Mouse (Mus musculus) embryonic facial prominence, embryonic 11.5 days (tissue): ENCODE measurements around the gene Lctl. TPM values are rescaled to one million over a fixed set of nuclear protein-coding genes. Genes with fewer than 3 reads are reported as not detected.

Source experiments
- ATAC-seq: fragments of 200-750 bp; cut with Nextera tagmentation; replicated peaks from 2 replicates; pipeline ENCODE4 v1.8.0; 2017; ENCODE audit warnings: low read depth; ENCODE audit not compliant: insufficient number of reproducible peaks, low FRiP score, low TSS enrichment
- DNase-seq: peaks from one replicate; pipeline ENCODE4 v3.0.0-alpha.2; 2015; ENCODE audit warnings: low spot score
- H3K27ac ChIP-seq: fragments of 300-500 bp; sonication (generic); replicated peaks from 2 replicates; pipeline ENCODE4 v1.5.1; 2014; ENCODE audit warnings: mild to moderate bottlenecking, low read depth, low read length, control low read depth
- H3K27me3 ChIP-seq: fragments of 300-500 bp; sonication (generic); 2 replicates; pipeline ENCODE4 v1.6.1; 2014; ENCODE audit warnings: mild to moderate bottlenecking, low read length, moderate library complexity, mixed read lengths; ENCODE audit not compliant: control insufficient read depth, insufficient read depth
- H3K36me3 ChIP-seq: fragments of 300-500 bp; sonication (generic); replicated peaks from 2 replicates; pipeline ENCODE4 v1.6.1; 2014; ENCODE audit warnings: low read depth, mild to moderate bottlenecking, low read length, moderate library complexity, mixed read lengths; ENCODE audit not compliant: control insufficient read depth, insufficient read depth
- H3K4me1 ChIP-seq: fragments of 300-500 bp; sonication (generic); 2 replicates; pipeline ENCODE4 v1.6.1; 2014; ENCODE audit warnings: low read length, mixed read lengths; ENCODE audit not compliant: control insufficient read depth, insufficient read depth
- H3K4me2 ChIP-seq: fragments of 300-500 bp; sonication (generic); 2 replicates; pipeline ENCODE4 v1.6.1; 2014; ENCODE audit warnings: low read depth, mild to moderate bottlenecking, control low read depth, low read length, moderate library complexity
- H3K4me3 ChIP-seq: fragments of 300-500 bp; sonication (generic); 2 replicates; pipeline ENCODE4 v1.5.1; 2014; ENCODE audit warnings: low read depth, low read length, control low read depth
- H3K9ac ChIP-seq: fragments of 300-500 bp; sonication (generic); replicated peaks from 2 replicates; pipeline ENCODE4 v1.6.1; 2014; ENCODE audit warnings: mild to moderate bottlenecking, control low read depth, low read length
- H3K9me3 ChIP-seq: fragments of 300-500 bp; sonication (generic); replicated peaks from 2 replicates; pipeline ENCODE4 v1.6.1; 2016; ENCODE audit warnings: mild to moderate bottlenecking, low read length, inconsistent platforms, mixed read lengths; ENCODE audit not compliant: control insufficient read depth
- WGBS: fragments of 180-500 bp; shearing (Covaris S2); extraction: QIAGEN DNeasy Blood & Tissue Kit; methylation state at CpG from one replicate; pipeline ENCODE4 v1.1.7; 2014; 5-methylcytosine and 5-hydroxymethylcytosine counted together
- polyA plus RNA-seq: library from polyadenylated mRNA; unstranded; fragments of >200 nt; fragmentation: Nextera tagmentation; extraction: Ambion mirVana; gene quantifications from 2 replicates; pipeline ENCODE4 v1.2.1, GENCODE M21; 2014

Gene Lctl
- polyA plus RNA-seq: not detected in 2 replicates

GRCm38 (mm10) chr9:64116876-64117275, at the start of gene Lctl:
Gene Lctl, plus strand, starts transcription at chr9:64117147.
- H3K4me1 ChIP-seq: no peaks in the 10 kb centered on the region
- H3K27me3 ChIP-seq: no peaks in the 10 kb centered on the region
- H3K36me3 ChIP-seq: no peaks in the 10 kb centered on the region
- H3K4me2 ChIP-seq: no peak within 1 kb of the TSS
- WGBS: 87% methylated on average over 3 of the region's 3 CpGs
- no peak within 1 kb of the TSS for H3K27ac ChIP-seq
- no peak within 1 kb of the TSS for H3K4me3 ChIP-seq
- no peaks in the 10 kb centered on the region for H3K9me3 ChIP-seq
- DNase-seq: no peak
- no peak within 1 kb of the TSS for H3K9ac ChIP-seq
- no peak for ATAC-seq

DNA sequence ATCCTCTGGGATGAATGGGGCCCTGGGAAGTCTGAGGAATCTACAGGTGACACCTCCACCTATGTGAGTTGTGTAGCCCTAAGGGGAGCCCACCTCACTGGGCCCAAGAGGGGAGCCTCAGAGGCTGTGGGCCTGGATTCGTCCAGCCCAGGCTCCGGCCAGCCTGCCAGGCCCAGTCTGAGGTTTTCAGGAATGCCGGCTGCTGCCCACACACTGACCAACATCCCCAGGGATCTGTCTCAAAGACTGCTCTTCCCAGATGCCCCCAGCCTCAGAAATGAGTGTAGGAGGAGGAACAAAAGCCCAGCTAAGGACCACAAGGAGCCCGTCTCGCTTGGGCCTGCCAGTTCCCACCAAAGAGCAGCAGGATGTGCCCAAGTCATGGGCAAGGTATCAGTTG, 49.2 kb upstream of the Lctl start:
- Histone ChIP-seq H3K36me3 (no peaks in the 10 kb centered on the region), H3K9ac (no peak overlapping the region), H3K27ac (no peak overlapping the region), H3K4me1 (peaks cover 6% of the 10 kb centered on the region), H3K9me3 (no peaks in the 10 kb centered on the region), H3K27me3 (no peaks in the 10 kb centered on the region), H3K4me2 (no peak overlapping the region), H3K4me3 (no peak overlapping the region)
- WGBS: 73% methylated on average over 5 of the region's 5 CpGs
- DNase-seq (no peak), ATAC-seq (no peak)

GRCm38 (mm10) chr9:64068571-64068970, 48.4 kb upstream of the Lctl start:
- peaks cover 6% of the 10 kb centered on the region for H3K4me1 ChIP-seq
- DNase-seq: no peak
- no peaks in the 10 kb centered on the region for H3K36me3 ChIP-seq
- H3K27me3 ChIP-seq: no peaks in the 10 kb centered on the region
- WGBS: 86% methylated on average over 1 of the region's 1 CpGs
- H3K4me3 ChIP-seq: no peak overlapping the region
- H3K4me2 ChIP-seq: no peak overlapping the region
- ATAC-seq: no peak
- no peak overlapping the region for H3K27ac ChIP-seq
- no peak overlapping the region for H3K9ac ChIP-seq
- no peaks in the 10 kb centered on the region for H3K9me3 ChIP-seq

- 73% methylated on average over 5 of the region's 5 CpGs for WGBS
- Histone ChIP-seq H3K4me3 (no peak overlapping the region), H3K4me1 (peaks cover 6% of the 10 kb centered on the region), H3K9me3 (no peaks in the 10 kb centered on the region), H3K36me3 (no peaks in the 10 kb centered on the region), H3K9ac (no peak overlapping the region), H3K27ac (no peak overlapping the region), H3K4me2 (no peak overlapping the region), H3K27me3 (no peaks in the 10 kb centered on the region)
- DNase-seq (no peak), ATAC-seq (no peak)
Measured at GRCm38 (mm10) chr9:64069131-64069530, 47.8 kb upstream of the Lctl start.

DNA sequence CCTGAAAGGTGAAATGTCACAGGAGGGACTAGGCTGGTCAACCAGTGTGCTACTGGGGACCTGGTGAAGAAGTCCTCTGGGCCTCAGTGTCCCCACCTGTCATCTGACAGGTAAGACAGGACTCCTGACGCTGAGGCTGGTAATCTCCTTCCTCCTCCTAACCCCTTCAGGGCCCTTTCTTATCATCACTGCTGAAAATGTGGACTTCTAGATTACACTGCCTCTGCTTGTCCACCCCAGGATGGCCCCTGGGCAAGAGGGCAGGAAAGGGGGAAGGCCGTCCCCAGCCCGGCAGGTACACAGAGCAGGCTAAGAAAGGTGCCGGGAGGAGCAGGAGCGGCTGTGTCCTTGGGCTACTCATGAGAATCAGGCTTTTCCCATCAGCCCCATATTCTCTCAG, 46.3 kb upstream of the Lctl start:
- no peak overlapping the region for H3K27ac ChIP-seq

GRCm38 (mm10) chr9:64074831-64075230, 42.1 kb upstream of the Lctl start:
- H3K4me1 ChIP-seq: peaks cover 5% of the 10 kb centered on the region
- ATAC-seq (no peak), DNase-seq (peak; percentile 26)
- no peak overlapping the region for H3K9ac ChIP-seq
- H3K36me3 ChIP-seq: no peaks in the 10 kb centered on the region
- no peak overlapping the region for H3K4me3 ChIP-seq
- 52% methylated on average over 8 of the region's 8 CpGs for WGBS
- no peaks in the 10 kb centered on the region for H3K27me3 ChIP-seq
- no peaks in the 10 kb centered on the region for H3K9me3 ChIP-seq
- H3K4me2 ChIP-seq: no peak overlapping the region
- H3K27ac ChIP-seq: no peak overlapping the region

More for the DNA sequence above, 46.3 kb upstream of the Lctl start:
- WGBS: 87% methylated on average over 5 of the region's 5 CpGs
- Histone ChIP-seq H3K4me3 (no peak overlapping the region), H3K27me3 (no peaks in the 10 kb centered on the region), H3K4me1 (peaks cover 6% of the 10 kb centered on the region), H3K9me3 (no peaks in the 10 kb centered on the region), H3K4me2 (no peak overlapping the region), H3K9ac (no peak overlapping the region), H3K36me3 (no peaks in the 10 kb centered on the region)
- no peak for ATAC-seq
- DNase-seq: no peak

- H3K9ac ChIP-seq: no peak overlapping the region
- no peak for DNase-seq
- H3K27ac ChIP-seq: no peak overlapping the region
- H3K4me3 ChIP-seq: no peak overlapping the region
- ATAC-seq: no peak
- peaks cover 5% of the 10 kb centered on the region for H3K4me1 ChIP-seq
- WGBS: 70% methylated on average over 2 of the region's 2 CpGs
- no peaks in the 10 kb centered on the region for H3K36me3 ChIP-seq
- H3K4me2 ChIP-seq: no peak overlapping the region
- no peaks in the 10 kb centered on the region for H3K9me3 ChIP-seq
- no peaks in the 10 kb centered on the region for H3K27me3 ChIP-seq
Measured at GRCm38 (mm10) chr9:64076412-64076811, 40.5 kb upstream of the Lctl start.

DNA sequence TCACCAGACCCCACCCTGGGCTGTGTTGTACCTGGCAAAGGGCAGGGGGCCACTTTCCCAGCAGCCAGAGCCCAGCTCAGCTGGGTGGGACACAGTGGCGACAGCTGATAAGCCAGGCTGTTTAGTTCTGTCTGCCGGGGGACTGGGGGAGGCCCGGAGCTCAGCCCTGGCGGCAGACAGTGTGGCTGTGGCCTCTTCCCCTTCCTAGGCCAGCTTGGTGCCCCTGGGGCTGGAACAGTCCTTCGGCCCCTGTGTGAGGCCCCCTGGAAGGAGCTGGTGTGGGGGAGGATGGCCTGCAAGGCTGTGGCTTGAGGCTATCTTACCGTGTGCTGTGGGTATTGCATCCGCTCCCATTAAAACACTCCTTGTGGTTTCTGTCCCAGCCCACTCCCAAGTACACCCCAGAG, 38.6 kb upstream of the Lctl start:
- ATAC-seq (peak; percentile 35; the same call in 1 of the 2 replicates), DNase-seq (no peak)
- 22% methylated on average over 7 of the region's 7 CpGs for WGBS
- Histone ChIP-seq H3K27me3 (no peaks in the 10 kb centered on the region), H3K27ac (no peak overlapping the region), H3K4me1 (peaks cover 5% of the 10 kb centered on the region), H3K9ac (peak overlapping the region; percentile 34; the same call in 1 of the 2 replicates), H3K9me3 (no peaks in the 10 kb centered on the region), H3K4me3 (no peak overlapping the region), H3K36me3 (no peaks in the 10 kb centered on the region), H3K4me2 (no peak overlapping the region)
